Mouse (Mus musculus) lung, embryonic 15.5 days (tissue): ENCODE data around the gene Stra6l. TPM values are rescaled to one million over a fixed set of nuclear protein-coding genes. Genes with fewer than 3 reads are reported as not detected.

Experiments
- ATAC-seq: fragments of 200-750 bp; cut with Nextera tagmentation; 2 replicates; pipeline ENCODE4 v1.8.0; 2017; ENCODE audit warnings: moderate number of reproducible peaks, borderline replicate concordance; ENCODE audit not compliant: low FRiP score, low TSS enrichment; ENCODE audit errors: extremely low read depth
- H3K27ac ChIP-seq: fragments of 300-500 bp; sonication (generic); 2 replicates; pipeline ENCODE4 v1.5.1; 2015; ENCODE audit warnings: moderate library complexity, mild to moderate bottlenecking, inconsistent platforms
- H3K27me3 ChIP-seq: fragments of 300-500 bp; sonication (generic); 2 replicates; pipeline ENCODE4 v1.6.1; 2015; ENCODE audit warnings: inconsistent platforms
- H3K36me3 ChIP-seq: fragments of 300-500 bp; sonication (generic); 2 replicates; pipeline ENCODE4 v1.6.1; 2015; ENCODE audit warnings: inconsistent platforms
- H3K4me1 ChIP-seq: fragments of 300-500 bp; sonication (generic); 2 replicates; pipeline ENCODE4 v1.6.1; 2015; ENCODE audit warnings: inconsistent platforms
- H3K4me2 ChIP-seq: fragments of 300-500 bp; sonication (generic); 2 replicates; pipeline ENCODE4 v1.6.1; 2015; ENCODE audit warnings: inconsistent platforms, mild to moderate bottlenecking, moderate library complexity
- H3K4me3 ChIP-seq: fragments of 300-500 bp; sonication (generic); 2 replicates; pipeline ENCODE4 v1.5.1; 2015; ENCODE audit warnings: mild to moderate bottlenecking, inconsistent platforms
- H3K9ac ChIP-seq: fragments of 300-500 bp; sonication (generic); 2 replicates; pipeline ENCODE4 v1.6.1; 2015; ENCODE audit warnings: inconsistent platforms
- H3K9me3 ChIP-seq: fragments of 300-500 bp; sonication (generic); 2 replicates; pipeline ENCODE4 v1.6.1; 2016; ENCODE audit warnings: inconsistent platforms
- WGBS: fragments of 180-500 bp; shearing (Covaris S2); methylation state at CpG from one replicate; pipeline ENCODE4 v1.1.7; 2015; 5-methylcytosine and 5-hydroxymethylcytosine counted together
- polyA plus RNA-seq: library from polyadenylated mRNA; unstranded; fragments of >200 nt; fragmentation: Nextera tagmentation; extraction: Ambion mirVana; gene quantifications from 2 replicates; pipeline ENCODE4 v1.2.1, GENCODE M21; 2015

The Stra6l gene
- polyA plus RNA-seq, 1 experiment from 2014 or later: not detected

DNA sequence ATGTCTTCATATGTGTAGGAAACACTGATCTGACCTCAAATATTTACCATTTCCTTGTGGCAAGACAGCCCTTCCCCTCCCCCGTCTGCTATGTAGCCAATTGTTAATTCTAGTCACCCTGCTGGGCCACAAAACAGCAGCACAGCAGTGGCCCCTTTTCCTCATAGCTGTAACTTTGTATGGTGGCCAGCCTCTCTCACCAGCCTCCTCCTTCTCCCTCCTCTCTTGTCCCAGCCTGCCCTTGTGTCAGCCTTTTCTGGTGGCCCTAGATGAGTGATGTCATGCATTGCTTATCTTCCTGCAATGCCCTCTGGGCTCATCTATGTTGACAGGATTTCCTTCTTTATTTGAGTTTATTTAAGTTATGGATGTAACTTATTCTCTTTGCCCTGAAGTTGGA, 955 bp downstream of the Stra6l start:
- WGBS: 64% methylated on average over 1 of the region's 1 CpGs
- no peak overlapping the region for H3K9ac ChIP-seq
- no peaks in the 10 kb centered on the region for H3K9me3 ChIP-seq
- no peak overlapping the region for H3K27ac ChIP-seq
- no peak overlapping the region for H3K4me2 ChIP-seq
- no peak overlapping the region for H3K4me3 ChIP-seq
- H3K27me3 ChIP-seq: no peaks in the 10 kb centered on the region; the same call in 1 of the 2 replicates
- peaks cover 10% of the 10 kb centered on the region for H3K4me1 ChIP-seq
- no peaks in the 10 kb centered on the region for H3K36me3 ChIP-seq
- ATAC-seq: no peak

DNA sequence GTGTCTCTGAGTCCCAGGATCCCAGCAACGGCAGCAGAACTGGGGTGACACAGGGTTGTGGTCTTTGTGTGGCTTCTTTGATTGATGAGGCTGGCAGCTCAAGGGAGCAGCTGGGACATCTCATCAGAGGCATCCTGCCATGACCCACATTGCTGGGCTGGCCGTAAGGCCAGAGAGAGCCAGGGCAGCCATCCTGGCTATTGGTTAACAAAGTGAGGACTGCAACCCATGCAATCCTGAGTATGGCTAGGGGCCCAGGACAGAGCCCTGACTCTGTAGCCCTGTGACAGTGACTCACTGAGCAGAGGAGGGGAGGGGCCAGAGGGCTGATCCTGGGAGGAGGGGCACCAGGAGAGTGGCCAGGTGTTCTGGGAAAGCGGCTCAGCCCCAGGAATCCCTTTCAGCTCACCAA, 3.2 kb downstream of the Stra6l start:
- Histone ChIP-seq H3K9ac (no peak overlapping the region), H3K4me1 (peaks cover 10% of the 10 kb centered on the region), H3K36me3 (no peaks in the 10 kb centered on the region), H3K27ac (no peak overlapping the region), H3K4me2 (no peak overlapping the region), H3K4me3 (no peak overlapping the region), H3K9me3 (no peaks in the 10 kb centered on the region), H3K27me3 (no peaks in the 10 kb centered on the region; the same call in 1 of the 2 replicates)
- 19% methylated on average over 3 of the region's 3 CpGs for WGBS
- no peak for ATAC-seq

DNA sequence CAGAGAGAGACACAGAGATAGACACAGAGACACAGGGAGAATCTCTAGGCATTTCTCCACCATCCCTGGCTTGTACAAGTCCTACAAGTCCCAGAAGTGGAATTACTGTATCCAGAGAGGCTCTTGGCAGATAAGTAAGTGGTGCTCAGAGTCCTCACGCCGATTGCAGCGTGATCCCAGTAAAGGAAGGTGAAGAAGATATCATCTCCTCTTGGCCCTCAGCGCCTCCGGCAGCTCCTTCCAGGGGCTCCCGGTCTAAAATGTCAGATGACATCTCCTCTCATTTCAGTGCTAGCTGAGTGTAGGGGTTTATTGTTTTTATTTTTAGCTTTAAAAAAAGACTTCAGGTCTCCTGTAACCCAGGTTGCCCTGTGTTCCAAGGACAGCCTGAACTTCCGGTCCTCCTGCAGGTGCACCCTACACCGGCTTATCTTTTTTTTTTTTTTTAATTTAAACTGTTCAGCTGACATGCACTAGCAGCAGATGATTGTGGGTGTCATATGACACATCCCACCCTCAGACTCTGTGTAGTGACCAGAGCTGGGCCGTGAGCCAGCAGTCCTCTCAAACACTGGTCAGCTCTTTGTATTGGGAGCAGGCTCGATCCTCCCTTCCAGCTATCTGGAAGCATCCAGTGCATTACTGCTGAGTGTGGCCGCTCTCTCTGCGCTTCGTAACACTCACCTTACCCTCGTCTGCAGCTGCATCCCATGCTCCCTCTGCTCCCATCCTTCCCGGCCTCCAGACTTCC, 5.2 kb downstream of the Stra6l start:
- no peaks in the 10 kb centered on the region for H3K9me3 ChIP-seq
- ATAC-seq: peak; percentile 60; the same call in 1 of the 2 replicates
- H3K4me1 ChIP-seq: peaks cover 10% of the 10 kb centered on the region
- no peaks in the 10 kb centered on the region for H3K36me3 ChIP-seq
- WGBS: 32% methylated on average over 15 of the region's 15 CpGs
- H3K27ac ChIP-seq: no peak overlapping the region
- no peak overlapping the region for H3K4me3 ChIP-seq
- H3K9ac ChIP-seq: no peak overlapping the region
- H3K27me3 ChIP-seq: no peaks in the 10 kb centered on the region
- no peak overlapping the region for H3K4me2 ChIP-seq

DNA sequence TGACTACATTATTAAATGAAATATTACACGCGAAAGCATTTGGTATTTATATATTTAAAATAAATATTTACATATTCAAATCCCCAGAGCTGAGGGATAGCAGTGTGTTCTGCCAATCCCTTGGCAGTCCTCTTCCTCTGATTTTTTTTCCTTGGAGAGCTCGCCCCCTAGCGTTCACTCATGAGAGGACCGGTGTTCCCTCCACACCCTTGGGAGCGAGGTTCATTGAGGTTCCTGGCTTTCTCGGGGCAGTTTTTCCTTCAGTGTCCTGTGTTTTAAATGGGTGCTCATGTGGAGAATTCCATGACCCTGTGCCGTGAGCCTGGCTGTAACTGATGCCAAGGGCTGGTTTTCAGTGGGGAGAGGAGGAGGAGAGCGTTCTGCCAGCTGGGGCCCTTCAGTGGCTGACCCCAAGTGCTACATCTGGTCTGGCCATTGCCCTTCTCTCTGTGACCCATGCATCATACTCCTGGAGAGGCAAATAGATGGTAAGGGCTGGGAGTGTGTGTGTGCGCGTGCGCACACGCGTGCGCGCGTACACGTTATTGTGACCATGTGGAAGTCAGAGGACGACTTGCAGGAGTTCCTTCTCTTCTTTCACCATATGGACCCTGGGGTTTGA, 7.5 kb downstream of the Stra6l start:
- Histone ChIP-seq H3K4me3 (no peak overlapping the region), H3K9me3 (no peaks in the 10 kb centered on the region), H3K9ac (no peak overlapping the region), H3K36me3 (no peaks in the 10 kb centered on the region), H3K27me3 (no peaks in the 10 kb centered on the region), H3K4me1 (peaks cover 16% of the 10 kb centered on the region), H3K4me2 (no peak overlapping the region), H3K27ac (no peak overlapping the region)
- 47% methylated on average over 19 of the region's 19 CpGs for WGBS
- 0 out of 2 replicates have a peak, but pooled peaks have one; percentile 29 for ATAC-seq

DNA sequence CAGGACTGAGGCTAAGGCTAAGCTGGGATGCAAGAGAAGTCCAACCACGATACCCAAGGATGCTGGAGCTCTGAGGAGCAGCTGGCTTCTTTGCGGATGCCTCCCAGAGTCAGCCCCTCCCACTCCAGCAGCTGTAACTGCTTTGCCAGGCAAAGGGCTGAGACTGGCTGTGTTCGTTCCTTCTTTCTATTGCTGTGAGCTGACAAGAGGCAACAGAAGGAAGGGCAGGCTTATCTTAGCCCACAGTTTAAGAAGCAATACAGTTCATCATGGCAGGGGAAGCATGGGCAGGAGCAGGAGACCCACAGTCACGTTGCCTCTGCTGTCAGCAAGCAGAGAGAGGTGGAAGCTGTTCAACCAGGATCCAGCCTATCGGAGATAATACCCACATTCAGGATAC, 12.7 kb downstream of the Stra6l start:
- Histone ChIP-seq H3K27ac (no peak overlapping the region), H3K4me1 (peaks cover 6% of the 10 kb centered on the region; the same call in 1 of the 2 replicates), H3K36me3 (no peaks in the 10 kb centered on the region), H3K9ac (no peak overlapping the region), H3K4me3 (no peak overlapping the region), H3K27me3 (no peaks in the 10 kb centered on the region), H3K9me3 (no peaks in the 10 kb centered on the region), H3K4me2 (no peak overlapping the region)
- no peak for ATAC-seq
- WGBS: 42% methylated on average over 5 of the region's 5 CpGs

DNA sequence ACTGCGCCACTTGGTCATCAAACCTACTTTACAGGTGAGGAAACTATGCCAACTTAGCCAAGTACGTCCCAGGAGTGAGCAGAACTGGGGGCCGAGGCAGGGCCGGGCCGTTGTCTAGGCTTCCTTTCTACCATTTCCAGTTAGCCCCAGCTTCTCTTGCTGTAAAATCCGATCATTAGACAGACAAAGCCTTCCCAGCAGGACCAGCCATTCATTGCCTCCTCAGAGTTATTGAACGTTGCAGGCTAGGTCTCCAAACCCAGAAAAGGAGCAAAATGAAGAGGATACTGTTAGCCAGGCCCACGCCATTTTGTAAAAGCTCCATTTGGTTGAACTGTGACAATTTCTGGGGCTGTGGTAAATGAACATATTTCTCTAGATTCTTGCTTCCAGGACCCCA, 19.0 kb downstream of the Stra6l start:
- Histone ChIP-seq H3K4me1 (peaks cover 7% of the 10 kb centered on the region), H3K27me3 (no peaks in the 10 kb centered on the region), H3K4me3 (no peak overlapping the region), H3K4me2 (no peak overlapping the region), H3K9ac (no peak overlapping the region), H3K9me3 (no peaks in the 10 kb centered on the region), H3K36me3 (no peaks in the 10 kb centered on the region), H3K27ac (no peak overlapping the region)
- 84% methylated on average over 8 of the region's 8 CpGs for WGBS
- ATAC-seq: no peak

DNA sequence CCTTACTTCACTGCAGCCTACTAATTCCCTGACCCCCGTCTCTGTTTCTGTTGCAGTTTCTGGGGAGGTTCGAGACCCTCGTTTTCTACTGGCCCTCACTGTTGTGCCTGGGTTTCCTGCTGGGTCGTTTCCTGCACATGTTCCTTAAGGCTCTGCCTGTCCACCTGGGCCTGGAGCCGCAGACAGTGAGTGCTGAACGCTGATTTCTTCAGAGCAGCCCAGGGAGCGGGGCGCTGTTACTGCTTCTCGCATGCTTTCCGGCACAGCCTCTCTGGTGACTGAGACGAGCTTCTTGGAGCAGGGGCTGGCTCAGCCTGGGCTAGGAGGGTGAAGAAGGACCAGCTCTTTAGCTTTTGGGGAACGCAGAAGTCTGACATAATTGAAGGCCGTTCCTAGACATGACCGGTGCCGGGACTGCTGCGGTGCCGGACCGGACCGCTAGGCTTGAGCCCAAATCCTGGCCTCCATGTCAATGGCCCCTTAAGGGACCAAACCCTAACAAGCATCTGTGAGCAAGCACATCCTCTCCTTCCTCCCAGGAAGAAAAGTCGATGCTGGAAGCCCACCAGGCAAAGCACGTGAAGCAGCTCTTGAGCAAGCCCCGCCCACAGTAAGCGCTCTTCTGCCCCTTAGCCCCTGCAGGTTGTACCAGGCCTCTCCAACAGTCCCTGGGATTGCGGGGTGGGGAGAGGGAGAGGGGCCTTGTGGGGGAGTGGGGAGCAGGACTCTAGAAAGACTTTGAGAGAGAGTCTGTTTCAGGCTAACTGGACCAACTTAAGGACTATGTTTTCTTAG, 20.8 kb downstream of the Stra6l start:
- Histone ChIP-seq H3K4me3 (no peak overlapping the region), H3K36me3 (no peaks in the 10 kb centered on the region), H3K4me1 (peaks cover 7% of the 10 kb centered on the region), H3K4me2 (peak overlapping the region; percentile 33), H3K9me3 (no peaks in the 10 kb centered on the region), H3K27me3 (no peaks in the 10 kb centered on the region), H3K27ac (no peak overlapping the region), H3K9ac (no peak overlapping the region)
- no peak for ATAC-seq
- 32% methylated on average over 24 of the region's 24 CpGs for WGBS

DNA sequence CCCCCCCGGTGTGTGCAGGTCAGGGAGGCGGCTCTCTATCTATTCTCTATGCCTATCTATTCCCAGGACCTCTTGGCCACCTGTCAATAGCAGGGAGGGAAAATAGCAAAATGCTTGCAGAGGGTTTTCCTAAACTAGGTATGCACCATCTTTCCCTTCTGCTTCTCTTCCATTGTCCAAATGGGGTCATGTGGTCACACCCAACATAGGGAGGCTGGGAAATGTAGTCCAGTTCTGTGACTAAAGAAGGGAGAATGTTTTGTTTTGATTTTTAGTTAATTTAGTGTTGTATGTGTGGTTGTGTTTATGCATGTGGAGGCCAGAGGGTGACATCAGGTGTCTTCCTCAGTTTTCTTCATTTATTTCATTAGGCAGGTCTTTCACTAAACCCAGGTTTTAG, 23.7 kb downstream of the Stra6l start:
- Histone ChIP-seq H3K4me1 (peaks cover 7% of the 10 kb centered on the region), H3K4me3 (no peak overlapping the region), H3K4me2 (no peak overlapping the region)

DNA sequence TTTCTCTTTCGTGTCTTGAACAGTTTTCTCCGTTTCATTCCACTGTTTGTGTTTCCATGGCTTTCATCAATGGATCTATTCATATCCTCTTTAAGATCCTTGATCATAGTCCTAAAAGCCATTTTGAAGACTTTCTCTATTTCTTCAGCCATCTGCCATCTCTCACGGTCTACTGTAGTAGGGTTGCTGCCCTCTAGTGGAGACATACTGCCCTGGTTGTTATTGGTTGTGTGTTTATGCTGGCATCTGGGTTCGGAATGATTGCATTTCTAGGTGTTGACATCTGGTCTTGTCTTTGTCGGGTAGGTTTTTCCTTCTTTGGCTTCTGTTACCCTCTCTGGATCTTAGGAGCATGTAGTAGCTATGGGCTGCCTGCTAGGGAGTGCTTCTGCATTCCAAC, 30.5 kb downstream of the Stra6l start:
- Histone ChIP-seq H3K4me1 (no peaks in the 10 kb centered on the region), H3K36me3 (no peaks in the 10 kb centered on the region), H3K9me3 (no peaks in the 10 kb centered on the region), H3K27ac (no peak overlapping the region), H3K27me3 (no peaks in the 10 kb centered on the region), H3K4me3 (no peak overlapping the region), H3K9ac (no peak overlapping the region), H3K4me2 (no peak overlapping the region)
- no peak for ATAC-seq
- WGBS: 45% methylated on average over 5 of the region's 5 CpGs

More for the DNA sequence above, 23.7 kb downstream of the Stra6l start:
- no peaks in the 10 kb centered on the region for H3K27me3 ChIP-seq
- no peaks in the 10 kb centered on the region for H3K9me3 ChIP-seq
- H3K36me3 ChIP-seq: no peaks in the 10 kb centered on the region
- 90% methylated on average over 2 of the region's 2 CpGs for WGBS
- H3K9ac ChIP-seq: no peak overlapping the region
- H3K27ac ChIP-seq: no peak overlapping the region
- ATAC-seq: no peak

DNA sequence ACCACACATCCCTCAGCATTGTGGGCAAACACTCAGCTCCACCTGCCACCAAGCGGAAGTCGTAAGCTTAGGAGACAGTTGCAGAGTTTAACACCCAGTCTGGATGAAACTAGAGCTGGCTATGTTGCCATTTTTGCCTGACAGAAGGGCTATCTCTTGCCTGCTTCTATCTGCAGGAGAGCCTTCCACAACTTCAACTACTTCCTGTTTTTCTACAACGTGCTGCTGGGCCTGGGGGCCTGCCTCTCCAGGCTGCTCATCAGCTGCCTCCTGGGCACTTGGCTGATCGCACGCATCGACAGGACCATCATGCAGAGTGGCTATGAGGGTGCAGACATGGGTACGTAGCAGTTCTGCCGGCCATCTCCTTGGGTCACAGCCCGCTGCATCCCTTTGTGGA, 34.1 kb downstream of the Stra6l start:
- no peak overlapping the region for H3K27ac ChIP-seq
- H3K9me3 ChIP-seq: no peaks in the 10 kb centered on the region
- no peaks in the 10 kb centered on the region for H3K36me3 ChIP-seq
- WGBS: 73% methylated on average over 9 of the region's 9 CpGs
- H3K9ac ChIP-seq: no peak overlapping the region
- no peak overlapping the region for H3K4me2 ChIP-seq
- no peaks in the 10 kb centered on the region for H3K27me3 ChIP-seq
- no peaks in the 10 kb centered on the region for H3K4me1 ChIP-seq
- H3K4me3 ChIP-seq: no peak overlapping the region
- no peak for ATAC-seq

DNA sequence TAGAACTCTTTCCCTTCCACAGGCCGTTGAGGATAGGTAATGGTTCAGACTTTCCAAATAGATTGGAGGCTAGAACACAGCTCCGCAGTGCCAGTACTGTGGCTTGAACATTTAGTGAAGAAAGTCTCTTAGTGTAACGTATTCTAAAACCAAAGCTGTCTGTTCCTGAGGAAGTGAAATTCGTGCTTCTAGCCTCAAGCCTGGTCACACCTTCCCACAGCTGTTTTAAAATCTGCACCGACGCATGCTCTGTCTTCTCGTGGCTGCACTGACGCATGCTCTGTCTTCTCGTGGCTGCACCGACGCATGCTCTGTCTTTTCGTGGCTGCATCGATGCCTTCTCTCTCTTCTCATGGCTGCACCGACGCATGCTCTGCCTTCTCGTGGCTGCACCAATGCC, 34.8 kb downstream of the Stra6l start:
- H3K27ac ChIP-seq: no peak overlapping the region
- H3K9ac ChIP-seq: no peak overlapping the region
- WGBS: 90% methylated on average over 16 of the region's 16 CpGs
- no peaks in the 10 kb centered on the region for H3K4me1 ChIP-seq
- no peak overlapping the region for H3K4me3 ChIP-seq
- no peaks in the 10 kb centered on the region for H3K9me3 ChIP-seq
- H3K36me3 ChIP-seq: no peaks in the 10 kb centered on the region
- no peak for ATAC-seq
- H3K4me2 ChIP-seq: no peak overlapping the region
- no peaks in the 10 kb centered on the region for H3K27me3 ChIP-seq

DNA sequence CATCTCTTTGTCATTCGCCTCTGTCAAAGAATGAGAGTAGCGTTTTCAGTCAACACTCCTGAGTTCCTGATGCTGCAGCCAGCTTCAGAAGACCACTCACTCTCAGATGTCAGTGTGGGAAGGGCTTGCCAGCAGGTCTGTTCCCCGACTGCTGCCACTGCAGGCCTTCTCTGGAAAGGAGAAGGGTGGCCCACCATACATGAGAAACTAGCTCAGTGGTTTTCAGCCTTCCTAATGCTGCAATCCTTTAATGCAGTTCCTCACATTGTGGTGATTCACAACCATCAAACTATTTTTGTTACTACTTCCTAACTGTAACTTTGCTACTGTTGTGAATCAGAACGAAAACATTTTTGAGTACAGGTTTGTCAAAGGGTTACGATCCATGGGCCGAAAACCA, 41.0 kb downstream of the Stra6l start:
- Histone ChIP-seq H3K27me3 (no peaks in the 10 kb centered on the region), H3K4me2 (no peak overlapping the region), H3K4me1 (peaks cover 7% of the 10 kb centered on the region), H3K4me3 (no peak overlapping the region), H3K9me3 (no peaks in the 10 kb centered on the region), H3K27ac (no peak overlapping the region), H3K36me3 (no peaks in the 10 kb centered on the region), H3K9ac (no peak overlapping the region)
- 70% methylated on average over 6 of the region's 6 CpGs for WGBS
- ATAC-seq: no peak
